8 mouse cellular contexts compared by ENCODE assay signal in genomic region chr2:174284011-174284410, GRCm38 (mm10). TPM values are rescaled to one million over a fixed set of nuclear protein-coding genes. Genes with fewer than 3 reads are reported as not detected.
DNase-seq lines count a peak whose midpoint lies in the region; ATAC-seq and TF ChIP-seq lines count a peak whose summit lies in the region.

Gnas (plus strand) TSS chr2:174284320.

- H3K36me3 ChIP-seq in hindbrain, embryonic 12.5 days: peaks cover 75% of the 10 kb centered on the region
- peaks cover 54% of the 10 kb centered on the region for H3K36me3 ChIP-seq in stomach, embryonic 16.5 days (ENCODE audit: control insufficient read depth, insufficient read depth, low read length)

- peaks cover 27% of the 10 kb centered on the region for H3K9me3 ChIP-seq in hindbrain, embryonic 12.5 days (replicated peaks)
- H3K9me3 ChIP-seq in stomach, embryonic 16.5 days (replicated peaks; ENCODE audit: control insufficient read depth, low read length): peaks cover 34% of the 10 kb centered on the region

- peak; percentile 41; the same call in 1 of the 2 replicates for ATAC-seq in hindbrain, embryonic 12.5 days (ENCODE audit: low FRiP score)
- peak; percentile 69 for ATAC-seq in megakaryocyte progenitor cell, adult 5-6 weeks (replicated peaks; ENCODE audit: poor library complexity)
- peak; percentile 34; the same call in 1 of the 2 replicates for ATAC-seq in stomach, embryonic 16.5 days (ENCODE audit: insufficient read depth, low FRiP score)

- DNase-seq in cerebellum, postnatal 10 days: peak; percentile 80 to 81
- DNase-seq in cerebellum, adult 8-10 months: no peak
- DNase-seq in forelimb bud, embryonic 11.5 days (ENCODE audit: low read depth, low spot score): peak; percentile 49
- DNase-seq in left cerebral cortex, postnatal 36 days (ENCODE audit: low spot score in 2 of 2): no peak

- peaks cover 55% of the 10 kb centered on the region for H3K27me3 ChIP-seq in hindbrain, embryonic 12.5 days
- peaks cover 30% of the 10 kb centered on the region for H3K27me3 ChIP-seq in stomach, embryonic 16.5 days (ENCODE audit: control insufficient read depth, insufficient read depth, low read length)

- no peak within 1 kb of the TSS for H3K9ac ChIP-seq in hindbrain, embryonic 12.5 days
- peak within 1 kb of the TSS; percentile 50 for H3K9ac ChIP-seq in stomach, embryonic 16.5 days (ENCODE audit: low read length)

- no peak for TF ChIP-seq CTCF in bone marrow, adult 2 months (IDR thresholded peaks at IDR 0.05; ENCODE audit: control insufficient read depth, insufficient read depth, low read length)

- intact Hi-C loops in left cerebral cortex, postnatal 36 days (cut with DNase I): loop anchor here (5.0 to 10.0 kb wide), 2 partner anchors 697 to 1099 kb away; no protein-coding TSS in a partner anchor

- no peaks in the 10 kb centered on the region for H3K4me1 ChIP-seq in bone marrow, adult 2 months (ENCODE audit: control insufficient read depth, insufficient read depth, low read length)
- H3K4me1 ChIP-seq in hindbrain, embryonic 12.5 days: peaks cover 16% of the 10 kb centered on the region
- H3K4me1 ChIP-seq in stomach, embryonic 16.5 days (ENCODE audit: control insufficient read depth, insufficient read depth, low read length): no peaks in the 10 kb centered on the region

- 47% methylated on average over 19 of the region's 19 CpGs for WGBS in bone marrow, adult 2 months
- 39% methylated on average over 19 of the region's 19 CpGs for WGBS in hindbrain, embryonic 12.5 days
- 44% methylated on average over 19 of the region's 19 CpGs for WGBS in stomach, embryonic 16.5 days

- no peak for TF ChIP-seq POLR2A in bone marrow, adult 2 months (IDR thresholded peaks at IDR 0.05; ENCODE audit: borderline replicate concordance, control insufficient read depth, low read depth, low read length)

- peak within 1 kb of the TSS; percentile 53 for H3K4me2 ChIP-seq in hindbrain, embryonic 12.5 days (replicated peaks)
- H3K4me2 ChIP-seq in stomach, embryonic 16.5 days (ENCODE audit: low read depth, low read length): peak within 1 kb of the TSS; percentile 51

- no peak within 1 kb of the TSS for H3K27ac ChIP-seq in bone marrow, adult 2 months (ENCODE audit: control insufficient read depth, insufficient read depth, low read depth, low read length, poor library complexity)
- H3K27ac ChIP-seq in hindbrain, embryonic 12.5 days: no peak within 1 kb of the TSS
- H3K27ac ChIP-seq in stomach, embryonic 16.5 days (ENCODE audit: low read length): no peak within 1 kb of the TSS

- H3K4me3 ChIP-seq in bone marrow, adult 2 months (replicated peaks; ENCODE audit: control insufficient read depth, low read depth, low read length): no peak within 1 kb of the TSS
- H3K4me3 ChIP-seq in hindbrain, embryonic 12.5 days: peak within 1 kb of the TSS; percentile 32
- H3K4me3 ChIP-seq in stomach, embryonic 16.5 days (replicated peaks; ENCODE audit: low read length): peak within 1 kb of the TSS; percentile 41

RNA-seq across cellular contexts. Expression of gene Gnas, which starts in this region (rescaled TPM):
- 159 and 173 TPM in 2 replicates for polyA plus RNA-seq in bone marrow, adult 2 months (2011; ENCODE audit: insufficient read depth, insufficient read length, low replicate concordance, missing spikeins)
- polyA plus RNA-seq in hindbrain, embryonic 12.5 days (2016; fragmentation: Nextera tagmentation; extraction: Ambion mirVana): 1,701 and 1,752 TPM in 2 replicates
- total RNA-seq in left cerebral cortex, postnatal 36 days (2021): 1,000 to 10,000 TPM; 1,724 to 1,906 TPM
- 564 and 566 TPM in 2 replicates for total RNA-seq in megakaryocyte progenitor cell, adult 5-6 weeks (2015)
- 218 and 221 TPM in 2 replicates for total RNA-seq in megakaryocyte progenitor cell, adult 5-6 weeks (2017)
- polyA plus RNA-seq in stomach, embryonic 16.5 days (2015; fragmentation: Nextera tagmentation; extraction: Ambion mirVana): 581 and 721 TPM in 2 replicates

Comparison
In these comparisons a context has a peak if more than half of its experiments do, and no peak if none do; other contexts are left out.
1. DNase-seq: peak in cerebellum, postnatal 10 days (2 of 2) and forelimb bud, embryonic 11.5 days (single experiment); none in cerebellum, adult 8-10 months (single experiment) and left cerebral cortex, postnatal 36 days (0 of 2).
2. Peak in every context shown above with its lines, with median percentiles within 50 percentile points of each other: ATAC-seq.